Mouse (Mus musculus) mesoderm, embryonic 11.5 days (tissue): ENCODE results near the gene Slc15a3.

Experiments
- DNase-seq: peaks from one replicate; pipeline ENCODE4 v3.0.0-alpha.2; 2012; ENCODE audit warnings: low read depth, low spot score

Gene Slc15a3

GRCm38 (mm10) chr19:10839010-10839892 lies at the start of gene Slc15a3:
Slc15a3 (plus strand) TSS chr19:10839727.
- no peak for DNase-seq

GRCm38 (mm10) chr19:10790323-10790722 lies 49.2 kb upstream of the Slc15a3 start:
- DNase-seq, result no peak

GRCm38 (mm10) chr19:10793044-10793443 lies 46.5 kb upstream of the Slc15a3 start:
- no peak for DNase-seq

GRCm38 (mm10) chr19:10794916-10795315 lies 44.6 kb upstream of the Slc15a3 start:
- no peak for DNase-seq

GRCm38 (mm10) chr19:10798576-10798975 lies 41.0 kb upstream of the Slc15a3 start:
- no peak for DNase-seq

GRCm38 (mm10) chr19:10799155-10799554 lies 40.4 kb upstream of the Slc15a3 start:
- DNase-seq, result no peak

- no peak for DNase-seq
These were observed 38.5 kb upstream of the Slc15a3 start for GRCm38 (mm10) chr19:10801070-10801469.

GRCm38 (mm10) chr19:10801906-10802305 lies 37.6 kb upstream of the Slc15a3 start:
- no peak for DNase-seq

GRCm38 (mm10) chr19:10803751-10804150 lies 35.8 kb upstream of the Slc15a3 start:
- DNase-seq, result no peak

- no peak for DNase-seq
These were observed 34.5 kb upstream of the Slc15a3 start for GRCm38 (mm10) chr19:10804850-10805660.

- no peak for DNase-seq
These were observed 33.8 kb upstream of the Slc15a3 start for GRCm38 (mm10) chr19:10805661-10806285.

GRCm38 (mm10) chr19:10808524-10809233 lies 30.8 kb upstream of the Slc15a3 start:
- DNase-seq, result no peak

GRCm38 (mm10) chr19:10809428-10810175 lies 29.9 kb upstream of the Slc15a3 start:
- DNase-seq, result peak; percentile 36

- no peak for DNase-seq
These were observed 29.4 kb upstream of the Slc15a3 start for GRCm38 (mm10) chr19:10810176-10810492.

GRCm38 (mm10) chr19:10811471-10811870 lies 28.1 kb upstream of the Slc15a3 start:
- DNase-seq, result no peak

GRCm38 (mm10) chr19:10813039-10813438 lies 26.5 kb upstream of the Slc15a3 start:
- DNase-seq, result no peak

- DNase-seq, result no peak
These were observed 25.6 kb upstream of the Slc15a3 start for GRCm38 (mm10) chr19:10813905-10814304.

GRCm38 (mm10) chr19:10815871-10816270 lies 23.7 kb upstream of the Slc15a3 start:
- DNase-seq, result no peak

GRCm38 (mm10) chr19:10816462-10816861 lies 23.1 kb upstream of the Slc15a3 start:
- no peak for DNase-seq

GRCm38 (mm10) chr19:10818217-10818946 lies 21.1 kb upstream of the Slc15a3 start:
- DNase-seq, result no peak
